Mouse (Mus musculus) adrenal gland, postnatal 10 days (tissue): ENCODE data around the gene Acot8. TPM values are rescaled to one million over a fixed set of nuclear protein-coding genes. Genes with fewer than 3 reads are reported as not detected.
A peak's percentile ranks its signal among the peaks of the same experiment; 100 is the strongest.

Source experiments
- DNase-seq: peaks from one replicate; pipeline ENCODE4 v3.0.0; 2021; ENCODE audit warnings: mixed read lengths
- total RNA-seq, 2 experiments: library from RNA; stranded (reverse); gene quantifications; 2 replicates each; pipeline ENCODE4 v1.2.3; 2021

Gene Acot8
- total RNA-seq, 2 experiments from 2014 or later, result 28.6 to 33.9 TPM

DNA sequence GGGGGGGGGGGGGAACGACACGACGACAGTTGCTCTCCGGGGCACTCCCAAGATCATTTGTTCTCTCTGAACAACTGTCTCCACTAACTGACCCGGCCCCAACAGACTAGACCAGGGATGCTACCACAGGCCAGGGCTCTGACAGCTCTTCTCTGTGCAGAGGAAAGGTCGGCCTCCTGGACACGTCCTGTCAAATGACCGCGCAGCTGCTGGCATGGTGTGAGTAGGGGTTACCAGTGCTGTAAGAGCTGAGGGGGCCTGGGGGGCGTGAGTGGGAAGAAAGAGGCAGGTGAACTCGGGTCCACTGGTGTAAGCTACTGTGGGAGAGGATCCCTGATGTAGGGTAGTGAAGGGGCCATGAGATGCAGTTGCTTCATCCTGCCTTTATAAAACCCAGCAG is 46.8 kb downstream of the Acot8 start:
- no peak for DNase-seq

- no peak for DNase-seq
Observed at GRCm38 (mm10) chr2:164754800-164755199, 49.9 kb downstream of the Acot8 start.

DNA sequence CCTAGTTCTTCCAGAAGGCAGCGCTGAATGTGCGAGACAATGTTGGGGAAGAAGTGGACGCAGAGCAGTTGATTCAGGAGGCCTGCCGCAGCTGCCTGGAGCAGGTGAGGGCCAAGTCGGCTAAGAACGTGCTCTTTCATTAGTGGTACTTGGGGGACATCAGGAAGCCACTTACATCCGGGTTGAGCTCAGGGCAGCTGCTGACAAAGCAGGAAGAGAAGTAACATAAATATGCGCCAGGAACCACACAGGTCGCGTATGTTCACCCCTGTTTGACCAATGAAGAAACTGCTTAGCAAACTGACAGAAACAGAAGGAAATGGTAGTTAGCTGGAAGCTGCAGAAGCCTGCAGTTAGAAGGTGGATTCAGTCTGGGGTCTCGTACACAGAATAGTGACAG is 50.6 kb downstream of the Acot8 start:
- no peak for DNase-seq

GRCm38 (mm10) chr2:164752454-164752853 is 52.2 kb downstream of the Acot8 start:
- DNase-seq, result no peak

- no peak for DNase-seq
Observed at GRCm38 (mm10) chr2:164748991-164749390, 55.7 kb downstream of the Acot8 start.

GRCm38 (mm10) chr2:164748191-164748590 is 56.5 kb downstream of the Acot8 start:
- no peak for DNase-seq

DNA sequence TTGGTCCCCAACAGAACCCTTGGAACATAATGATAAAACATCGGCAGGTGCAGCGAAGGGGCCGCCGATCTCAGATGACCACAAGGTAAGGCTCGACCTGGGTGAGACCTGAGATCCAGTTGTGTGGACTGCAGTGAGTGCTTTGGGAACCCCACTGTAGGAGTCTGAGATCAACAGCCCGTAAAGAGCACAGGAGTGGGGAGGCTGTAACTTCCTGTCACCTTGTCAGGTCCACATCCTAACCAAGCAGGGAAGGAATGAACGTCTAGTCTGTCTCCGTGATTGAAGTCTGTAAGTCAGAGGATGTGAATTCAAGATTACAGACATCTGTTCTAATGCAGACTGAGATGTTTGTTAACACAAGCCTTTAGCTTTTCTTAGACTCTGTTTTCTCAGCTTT is 58.0 kb downstream of the Acot8 start:
- no peak for DNase-seq

DNA sequence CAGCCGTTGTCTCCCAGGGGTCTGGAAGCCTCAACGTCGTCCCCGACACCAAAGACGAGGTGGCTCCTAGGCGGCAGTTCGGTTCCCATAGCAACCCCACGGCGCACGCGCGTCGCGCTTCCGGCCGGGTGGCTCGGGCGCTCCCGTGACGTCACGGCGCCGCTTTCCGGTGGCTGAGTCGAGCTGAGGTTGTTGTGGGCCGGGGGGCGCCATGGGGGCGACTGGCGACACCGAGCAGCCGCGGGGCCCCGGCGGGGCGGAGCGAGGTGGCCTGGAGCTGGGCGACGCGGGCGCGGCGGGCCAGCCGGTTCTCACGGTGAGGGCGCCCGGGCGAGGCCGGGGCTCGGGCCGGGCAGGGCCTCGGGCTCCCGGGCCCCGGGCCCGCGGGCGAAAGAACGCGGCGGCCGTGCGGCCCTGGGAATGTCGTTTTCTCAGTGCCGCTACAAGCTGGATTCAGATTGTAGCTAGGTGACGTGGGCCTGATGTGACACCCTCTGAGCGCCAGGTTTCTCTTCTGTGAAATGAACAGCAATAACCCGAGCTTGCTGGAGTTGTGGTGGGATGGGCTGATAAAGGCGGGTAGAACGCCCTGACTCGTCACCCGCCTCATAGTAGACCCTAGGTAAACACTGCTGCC is 58.7 kb downstream of the Acot8 start, which contains the start of the genes Wfdc3 and Dnttip1:
Gene Wfdc3, minus strand, starts transcription at position 89 of the 637 bp plus-strand sequence.
Gene Dnttip1, plus strand, starts transcription at position 141 of the 637 bp plus-strand sequence.
- peak; percentile 96 for DNase-seq

DNA sequence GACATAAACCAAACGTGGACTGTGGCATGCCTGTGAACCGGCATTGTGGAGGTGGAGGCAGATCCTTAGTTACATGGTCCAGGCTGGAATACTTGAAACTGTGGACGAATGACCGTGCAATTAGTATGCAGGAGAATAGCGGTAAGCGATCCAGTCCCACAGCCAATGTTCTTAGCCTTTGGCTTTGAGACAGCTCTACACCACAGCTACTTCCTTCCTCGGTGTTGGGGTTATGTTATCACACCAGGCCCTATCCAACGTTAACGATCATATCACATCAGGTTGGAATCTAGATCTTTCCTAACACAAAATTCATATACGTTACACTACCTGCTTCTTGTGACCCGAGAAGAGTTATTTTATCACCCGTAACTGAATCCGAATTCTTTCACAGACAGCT is 59.7 kb downstream of the Acot8 start:
- DNase-seq, result no peak

Other genes starting within 250 kb of the Acot8 start
- gene Wfdc2, start 242.5 kb downstream of the Acot8 start, total RNA-seq, result 1 to 10 TPM; 1.9 to 2.9 TPM
- gene Spint3, start 231.4 kb downstream of the Acot8 start, total RNA-seq, result not detected
- gene Wfdc6a, start 219.4 kb downstream of the Acot8 start, total RNA-seq, result 1 to 10 TPM in 1 of 2 experiments, under 1 TPM in 1; 0.51 to 1.0 TPM
- gene Eppin, start 211.3 kb downstream of the Acot8 start, total RNA-seq, result not detected
- gene Wfdc6b, start 191.4 kb downstream of the Acot8 start, total RNA-seq, result not detected
- gene Wfdc8, start 191.3 kb downstream of the Acot8 start, total RNA-seq, result under 1 TPM in 1 of 2 experiments, not detected in 1; 0.09 TPM
- not detected for gene Wfdc16, start 166.1 kb downstream of the Acot8 start, total RNA-seq
- gene Wfdc10, start 148.8 kb downstream of the Acot8 start, total RNA-seq, result not detected
- not detected for gene Wfdc9, start 148.3 kb downstream of the Acot8 start, total RNA-seq
- not detected for gene Wfdc11, start 130.8 kb downstream of the Acot8 start, total RNA-seq
- gene Wfdc13, start 119.8 kb downstream of the Acot8 start, total RNA-seq, result not detected
- not detected for gene Spint4, start 106.4 kb downstream of the Acot8 start, total RNA-seq
- gene Spint5, start 89.6 kb downstream of the Acot8 start, total RNA-seq, result not detected
- gene Wfdc3, start 59.0 kb downstream of the Acot8 start, total RNA-seq, result under 1 TPM; 0.54 to 0.70 TPM
- 10 to 100 TPM; 39.1 to 42.1 TPM for gene Dnttip1, start 58.9 kb downstream of the Acot8 start, total RNA-seq
- 10 to 100 TPM; 28.1 to 33.7 TPM for gene Ube2c, start 35.0 kb downstream of the Acot8 start, total RNA-seq
- gene Tnnc2, start 24.9 kb downstream of the Acot8 start, total RNA-seq, result 100 to 1,000 TPM; 221 to 908 TPM
- gene Snx21, start 19.1 kb downstream of the Acot8 start, total RNA-seq, result 10 to 100 TPM; 36.9 to 39.0 TPM
- gene Zswim3, start 216 bp upstream of the Acot8 start, total RNA-seq, result 1 to 10 TPM; 4.0 to 4.1 TPM
- gene Zswim1, start 17.8 kb upstream of the Acot8 start, total RNA-seq, result 1 to 10 TPM; 6.9 to 8.5 TPM
- not detected for gene Spata25, start 23.7 kb upstream of the Acot8 start, total RNA-seq
- 100 to 1,000 TPM; 100 to 103 TPM for gene Ctsa, start 28.0 kb upstream of the Acot8 start, total RNA-seq
- gene Neurl2, start 28.6 kb upstream of the Acot8 start, total RNA-seq, result 1 to 10 TPM; 3.4 to 8.0 TPM
- gene Pltp, start 52.8 kb upstream of the Acot8 start, total RNA-seq, result 10 to 100 TPM; 31.5 to 36.6 TPM
- gene Pcif1, start 74.4 kb upstream of the Acot8 start, total RNA-seq, result 10 to 100 TPM; 47.1 to 55.0 TPM
- gene Zfp335, start 106.9 kb upstream of the Acot8 start, total RNA-seq, result 10 to 100 TPM; 13.4 to 16.2 TPM
- 10 to 100 TPM in 1 of 2 experiments, 1 to 10 TPM in 1; 2.6 to 24.5 TPM for gene Mmp9, start 135.9 kb upstream of the Acot8 start, total RNA-seq
- gene Slc12a5, start 155.9 kb upstream of the Acot8 start, total RNA-seq, result 1 to 10 TPM; 4.5 to 7.7 TPM
- 10 to 100 TPM; 29.3 to 35.9 TPM for gene Ncoa5, start 230.0 kb upstream of the Acot8 start, total RNA-seq